Mouse (Mus musculus) hindbrain, embryonic 14.5 days (tissue): ENCODE data around the gene Fzd4. TPM values are rescaled to one million over a fixed set of nuclear protein-coding genes. Genes with fewer than 3 reads are reported as not detected.

Experiments
- ATAC-seq: fragments of 200-750 bp; cut with Nextera tagmentation; 2 replicates; pipeline ENCODE4 v1.8.0; 2017; ENCODE audit warnings: moderate number of reproducible peaks, mild to moderate bottlenecking, moderate TSS enrichment, moderate library complexity; ENCODE audit not compliant: low FRiP score
- DNase-seq: peaks from one replicate; pipeline ENCODE4 v3.0.0-alpha.2; 2015; ENCODE audit warnings: low spot score
- H3K27ac ChIP-seq: fragments of 300-500 bp; sonication (generic); 2 replicates; pipeline ENCODE4 v1.5.1; 2014; ENCODE audit warnings: mild to moderate bottlenecking, moderate library complexity
- H3K27me3 ChIP-seq: fragments of 300-500 bp; sonication (generic); 2 replicates; pipeline ENCODE4 v1.6.1; 2014; ENCODE audit warnings: mild to moderate bottlenecking, low read length, mixed read lengths; ENCODE audit not compliant: control insufficient read depth, insufficient read depth
- H3K36me3 ChIP-seq: fragments of 300-500 bp; sonication (generic); replicated peaks from 2 replicates; pipeline ENCODE4 v1.6.1; 2014; ENCODE audit not compliant: control insufficient read depth, insufficient read depth
- H3K4me1 ChIP-seq: fragments of 300-500 bp; sonication (generic); replicated peaks from 2 replicates; pipeline ENCODE4 v1.6.1; 2014; ENCODE audit warnings: antibody characterized with exemption, low read length, mixed read lengths; ENCODE audit not compliant: control insufficient read depth, insufficient read depth
- H3K4me2 ChIP-seq: fragments of 300-500 bp; sonication (generic); replicated peaks from 2 replicates; pipeline ENCODE4 v1.6.1; 2014; ENCODE audit warnings: mild to moderate bottlenecking, moderate library complexity
- H3K4me3 ChIP-seq: fragments of 300-500 bp; sonication (generic); replicated peaks from 2 replicates; pipeline ENCODE4 v1.5.1; 2014; ENCODE audit warnings: mild to moderate bottlenecking, low read length
- H3K9ac ChIP-seq: fragments of 300-500 bp; sonication (generic); 2 replicates; pipeline ENCODE4 v1.6.1; 2014
- H3K9me3 ChIP-seq: fragments of 300-500 bp; sonication (generic); 2 replicates; pipeline ENCODE4 v1.6.1; 2016; ENCODE audit warnings: low read length; ENCODE audit not compliant: control insufficient read depth
- WGBS: fragments of 180-500 bp; shearing (Covaris S2); extraction: QIAGEN DNeasy Blood & Tissue Kit; methylation state at CpG from one replicate; pipeline ENCODE4 v1.1.7; 2014; 5-methylcytosine and 5-hydroxymethylcytosine counted together
- polyA plus RNA-seq: library from polyadenylated mRNA; unstranded; fragments of >200 nt; fragmentation: Nextera tagmentation; extraction: Ambion mirVana; gene quantifications from 2 replicates; pipeline ENCODE4 v1.2.1, GENCODE M21; 2014

Fzd4 gene
- polyA plus RNA-seq, 1 experiment from 2014 or later = 4.1 TPM

- ATAC-seq (no peak), DNase-seq (no peak)
- no peak overlapping the region for H3K9ac ChIP-seq
- no peaks in the 10 kb centered on the region for H3K27me3 ChIP-seq
- no peaks in the 10 kb centered on the region for H3K36me3 ChIP-seq
- WGBS = 96% methylated on average over 5 of the region's 5 CpGs
- H3K9me3 ChIP-seq = no peaks in the 10 kb centered on the region
- H3K4me3 ChIP-seq = no peak overlapping the region
- no peaks in the 10 kb centered on the region for H3K4me1 ChIP-seq
- no peak overlapping the region for H3K27ac ChIP-seq
- H3K4me2 ChIP-seq = no peak overlapping the region
Measured at GRCm38 (mm10) chr7:89421294-89421693, 17.1 kb downstream of the Fzd4 start.

GRCm38 (mm10) chr7:89422650-89423049 lies 18.5 kb downstream of the Fzd4 start:
- no peak overlapping the region for H3K27ac ChIP-seq
- H3K4me2 ChIP-seq = no peak overlapping the region
- H3K9ac ChIP-seq = no peak overlapping the region
- no peaks in the 10 kb centered on the region for H3K9me3 ChIP-seq
- H3K4me1 ChIP-seq = no peaks in the 10 kb centered on the region
- ATAC-seq (no peak), DNase-seq (no peak)
- no peaks in the 10 kb centered on the region for H3K27me3 ChIP-seq
- WGBS = 42% methylated on average over 8 of the region's 8 CpGs
- no peaks in the 10 kb centered on the region for H3K36me3 ChIP-seq
- no peak overlapping the region for H3K4me3 ChIP-seq

- Histone ChIP-seq H3K4me3 (no peak overlapping the region), H3K36me3 (no peaks in the 10 kb centered on the region), H3K4me2 (no peak overlapping the region), H3K4me1 (no peaks in the 10 kb centered on the region), H3K27ac (no peak overlapping the region), H3K9ac (no peak overlapping the region), H3K27me3 (no peaks in the 10 kb centered on the region), H3K9me3 (no peaks in the 10 kb centered on the region)
- DNase-seq (no peak), ATAC-seq (no peak)
- 14% methylated on average over 5 of the region's 5 CpGs for WGBS
Measured at GRCm38 (mm10) chr7:89423194-89423593, 19.0 kb downstream of the Fzd4 start.

GRCm38 (mm10) chr7:89423688-89424255 lies 19.6 kb downstream of the Fzd4 start:
- WGBS = 58% methylated on average over 8 of the region's 8 CpGs
- Histone ChIP-seq H3K4me3 (no peak overlapping the region), H3K4me2 (no peak overlapping the region), H3K9me3 (no peaks in the 10 kb centered on the region), H3K27ac (no peak overlapping the region), H3K27me3 (no peaks in the 10 kb centered on the region), H3K36me3 (no peaks in the 10 kb centered on the region), H3K9ac (no peak overlapping the region), H3K4me1 (no peaks in the 10 kb centered on the region)
- DNase-seq (no peak), ATAC-seq (no peak)

- WGBS = 91% methylated on average over 5 of the region's 5 CpGs
- no peak for DNase-seq
- no peaks in the 10 kb centered on the region for H3K9me3 ChIP-seq
Measured at GRCm38 (mm10) chr7:89424659-89425058, 20.5 kb downstream of the Fzd4 start.

GRCm38 (mm10) chr7:89425803-89426725 lies 21.9 kb downstream of the Fzd4 start:
- DNase-seq = no peak
- Histone ChIP-seq H3K9me3 (no peaks in the 10 kb centered on the region), H3K4me3 (no peak overlapping the region), H3K4me1 (no peaks in the 10 kb centered on the region), H3K27me3 (no peaks in the 10 kb centered on the region), H3K9ac (no peak overlapping the region), H3K27ac (no peak overlapping the region), H3K4me2 (no peak overlapping the region), H3K36me3 (no peaks in the 10 kb centered on the region)
- no peak for ATAC-seq
- 66% methylated on average over 11 of the region's 11 CpGs for WGBS

More at GRCm38 (mm10) chr7:89424659-89425058, 20.5 kb downstream of the Fzd4 start:
- no peak overlapping the region for H3K9ac ChIP-seq
- no peak overlapping the region for H3K27ac ChIP-seq
- H3K4me1 ChIP-seq = no peaks in the 10 kb centered on the region
- H3K4me3 ChIP-seq = no peak overlapping the region
- ATAC-seq = no peak
- H3K36me3 ChIP-seq = no peaks in the 10 kb centered on the region
- no peaks in the 10 kb centered on the region for H3K27me3 ChIP-seq
- no peak overlapping the region for H3K4me2 ChIP-seq

- ATAC-seq (no peak), DNase-seq (no peak)
- no peak overlapping the region for H3K4me3 ChIP-seq
- no peak overlapping the region for H3K9ac ChIP-seq
- no peaks in the 10 kb centered on the region for H3K9me3 ChIP-seq
- no peaks in the 10 kb centered on the region for H3K27me3 ChIP-seq
- H3K27ac ChIP-seq = no peak overlapping the region
- H3K36me3 ChIP-seq = no peaks in the 10 kb centered on the region
- H3K4me1 ChIP-seq = no peaks in the 10 kb centered on the region
- WGBS = 58% methylated on average over 5 of the region's 5 CpGs
- no peak overlapping the region for H3K4me2 ChIP-seq
Measured at GRCm38 (mm10) chr7:89427101-89427500, 22.9 kb downstream of the Fzd4 start.

GRCm38 (mm10) chr7:89428804-89429203 lies 24.6 kb downstream of the Fzd4 start:
- Histone ChIP-seq H3K4me2 (no peak overlapping the region), H3K4me1 (no peaks in the 10 kb centered on the region), H3K9ac (no peak overlapping the region), H3K27me3 (no peaks in the 10 kb centered on the region), H3K36me3 (no peaks in the 10 kb centered on the region), H3K27ac (no peak overlapping the region), H3K9me3 (no peaks in the 10 kb centered on the region), H3K4me3 (no peak overlapping the region)
- DNase-seq = no peak
- 89% methylated on average over 5 of the region's 5 CpGs for WGBS
- ATAC-seq = no peak

GRCm38 (mm10) chr7:89429326-89429725 lies 25.2 kb downstream of the Fzd4 start:
- no peak for DNase-seq
- Histone ChIP-seq H3K9me3 (no peaks in the 10 kb centered on the region), H3K9ac (no peak overlapping the region), H3K4me2 (no peak overlapping the region), H3K27ac (no peak overlapping the region), H3K4me1 (no peaks in the 10 kb centered on the region), H3K36me3 (no peaks in the 10 kb centered on the region), H3K4me3 (no peak overlapping the region), H3K27me3 (no peaks in the 10 kb centered on the region)
- ATAC-seq = no peak
- WGBS = 72% methylated on average over 1 of the region's 1 CpGs
